Mouse (Mus musculus) small intestine, adult 2 months (tissue): ENCODE results near the gene Zbtb7a.

Source experiments
- CTCF ChIP-seq: fragments of 200-500 bp; IDR thresholded peaks from 2 replicates; pipeline ENCODE4 v1.5.1; 2012; ENCODE audit warnings: low read depth, mild to moderate bottlenecking, control low read depth, inconsistent platforms, low read length, moderate library complexity, mixed read lengths; ENCODE audit not compliant: insufficient replicate concordance, insufficient read length; ENCODE audit errors: extremely low read depth
- POLR2A ChIP-seq: fragments of 200-500 bp; IDR thresholded peaks from 2 replicates; pipeline ENCODE4 v1.6.1; 2012; ENCODE audit warnings: low read depth, mild to moderate bottlenecking, control low read depth, inconsistent platforms, low read length, moderate library complexity

DNA sequence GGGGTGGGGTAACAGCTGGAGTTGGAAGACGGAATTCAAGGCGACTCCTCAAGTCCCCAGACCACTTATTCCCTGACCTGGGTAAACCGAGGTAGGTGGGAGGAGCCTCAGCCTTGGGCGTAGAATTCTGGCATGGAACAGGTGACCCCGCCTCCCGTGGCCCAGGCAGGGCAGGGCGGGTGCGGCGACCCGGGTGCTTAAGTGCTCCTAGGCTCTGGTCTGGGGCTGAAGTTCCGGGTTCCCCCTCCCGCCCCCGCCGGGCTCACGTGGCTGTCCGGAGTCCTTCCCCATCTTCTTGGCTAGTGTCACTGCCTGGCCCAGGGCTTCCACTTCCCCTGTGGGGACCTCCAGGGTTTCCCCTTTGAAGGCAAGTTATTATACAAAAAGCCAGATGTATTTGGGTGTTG is 836 bp upstream of the Zbtb7a start:
- no peak for TF ChIP-seq CTCF
- peak; percentile 42; the same call in 1 of the 2 replicates for TF ChIP-seq POLR2A
